Mouse (Mus musculus): ENCODE measurements around the gene Pex26.

- no peak for TF ChIP-seq CTCF (IDR thresholded peaks at IDR 0.05; ENCODE audit: extremely low read depth, insufficient read depth, insufficient read length, insufficient replicate concordance)
- TF ChIP-seq POLR2A (IDR thresholded peaks at IDR 0.05; ENCODE audit: low read depth, low read length): no peak
These were observed 27.4 kb downstream of the Pex26 start for GRCm38 (mm10) chr6:121210926-121211289.
